Mouse (Mus musculus): ENCODE results near the gene Cep350. TPM values are rescaled to one million over a fixed set of nuclear protein-coding genes. Genes with fewer than 3 reads are reported as not detected.

Gene Cep350
- total RNA-seq (2021): 10 to 100 TPM; 28.7 to 40.0 TPM
- long read RNA-seq, experiment 1, partial matches to known transcripts: 1 of 4 reads
- long read RNA-seq, experiment 1, other reads (novel, unspliced or antisense): 2 of 4 reads
- long read RNA-seq, experiment 2, partial matches to known transcripts: 1 of 2 reads
- long read RNA-seq, experiment 2, other reads (novel, unspliced or antisense): 0 of 2 reads

- DNase-seq: peak; percentile 96
Measured at GRCm38 (mm10) chr1:155973068-155973718, at the start of gene Cep350. Cep350 (minus strand) TSS chr1:155973255.

DNA sequence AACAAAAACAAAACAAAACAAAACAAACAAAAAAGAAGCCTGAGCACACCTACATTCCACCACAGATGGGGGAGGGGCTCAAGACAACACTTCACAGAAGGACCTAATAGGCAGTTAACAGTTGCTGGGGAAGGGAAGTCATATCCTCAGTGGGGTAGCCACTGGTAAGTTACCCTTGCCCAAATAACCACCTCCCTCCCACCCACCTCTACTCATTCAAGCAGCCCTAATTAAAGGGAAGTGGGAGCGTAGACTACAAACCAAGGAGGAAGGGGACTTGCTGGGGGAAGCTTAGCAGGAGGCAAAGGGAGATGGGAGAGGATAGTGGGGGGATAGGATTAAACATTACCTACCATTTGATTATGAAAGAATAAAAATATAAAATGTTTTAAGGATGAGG is 47.3 kb upstream of the Cep350 start:
- DNase-seq: no peak

DNA sequence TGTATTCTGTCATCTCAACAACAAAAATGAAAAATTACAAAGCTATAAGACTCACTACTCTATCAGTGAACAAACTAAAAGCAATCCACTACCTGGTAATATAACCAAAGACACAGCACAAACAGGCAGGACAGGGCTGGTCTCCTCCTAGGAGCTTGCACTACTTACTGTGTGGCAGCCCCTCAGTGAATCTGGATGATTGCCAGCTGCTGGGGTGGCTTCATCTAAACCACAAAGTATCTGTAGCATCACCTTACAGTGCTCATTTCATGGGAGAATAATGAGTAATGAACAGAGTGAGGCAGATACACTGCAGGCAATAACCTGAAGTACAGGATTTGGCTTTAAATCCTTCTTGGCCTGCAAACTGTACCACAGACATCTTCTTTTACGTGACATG is 46.7 kb upstream of the Cep350 start:
- DNase-seq: no peak

DNA sequence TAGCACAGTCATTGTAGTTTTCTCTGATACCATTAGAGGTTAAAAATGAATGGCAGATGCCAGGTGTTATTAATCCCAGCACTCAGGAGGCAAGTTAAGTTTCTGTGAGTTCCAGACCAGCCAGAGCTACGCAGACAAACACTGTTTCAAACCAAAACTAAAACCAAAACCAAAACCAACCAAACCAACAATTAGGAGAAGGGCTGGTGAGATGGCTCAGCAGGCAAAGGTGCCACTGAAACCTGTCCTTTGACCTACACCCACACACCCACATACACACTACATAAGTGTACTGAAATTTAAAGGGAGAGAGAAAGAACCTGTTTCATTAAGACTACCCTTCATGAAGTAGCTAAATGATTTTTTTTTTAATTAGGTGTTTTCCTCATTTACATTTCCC is 35.9 kb upstream of the Cep350 start:
- DNase-seq: no peak

DNA sequence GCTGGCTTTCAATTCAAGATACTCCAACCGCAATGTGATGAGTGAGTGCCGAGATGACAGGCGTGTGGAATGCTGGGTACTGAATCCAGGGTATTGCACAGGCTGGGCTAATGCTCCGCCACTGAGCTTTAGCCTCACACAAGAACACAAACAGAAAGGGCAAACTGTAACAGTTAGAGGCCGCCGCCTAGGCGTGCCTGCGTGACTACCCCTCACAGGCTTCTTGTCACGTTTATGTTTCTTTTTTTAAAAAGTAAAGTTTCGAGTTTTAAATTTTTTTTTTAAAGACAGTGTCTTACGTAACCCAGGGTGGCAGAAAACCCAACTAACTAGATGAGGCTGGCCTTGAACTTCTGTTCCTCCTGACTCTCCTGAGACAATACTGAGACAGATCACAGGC is 32.9 kb upstream of the Cep350 start:
- DNase-seq: no peak

DNA sequence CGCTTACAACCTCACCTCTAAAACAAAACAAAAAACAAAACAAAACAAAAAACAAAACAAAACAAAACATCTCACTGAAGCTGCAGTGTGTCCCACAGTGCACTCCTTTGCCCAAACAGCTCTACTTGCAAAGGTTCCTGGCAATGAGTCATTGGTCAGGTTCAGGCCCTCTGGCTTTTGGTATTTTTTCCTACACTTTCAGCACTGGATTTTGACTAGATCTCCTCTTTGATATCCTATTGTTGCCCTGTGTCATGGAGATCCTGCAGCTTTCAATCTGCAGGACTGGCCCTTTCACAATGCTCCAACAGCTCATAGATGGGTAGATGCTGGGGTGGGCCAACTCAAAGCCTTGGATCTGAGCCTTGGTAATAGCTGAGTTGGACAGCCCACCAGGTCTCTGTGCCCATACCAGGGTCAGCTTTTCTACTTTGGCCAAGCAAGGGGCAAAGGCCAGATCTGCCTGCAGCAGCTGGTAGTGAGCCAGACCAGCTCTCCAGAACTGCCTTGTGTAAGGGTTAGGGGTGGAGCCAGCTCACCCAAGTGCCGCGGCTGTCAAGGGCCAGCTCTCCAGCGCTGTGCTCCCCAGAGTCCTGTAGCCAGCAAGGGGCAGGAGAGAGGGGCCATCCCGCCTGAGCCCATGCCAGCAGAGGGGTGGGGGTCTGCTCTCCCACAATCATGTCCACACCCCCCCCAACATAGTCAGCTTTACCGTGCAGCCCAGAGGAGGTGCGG is 30.3 kb upstream of the Cep350 start:
- DNase-seq: peak; percentile 71

GRCm38 (mm10) chr1:156002366-156002765 is 29.3 kb upstream of the Cep350 start:
- DNase-seq: no peak

DNA sequence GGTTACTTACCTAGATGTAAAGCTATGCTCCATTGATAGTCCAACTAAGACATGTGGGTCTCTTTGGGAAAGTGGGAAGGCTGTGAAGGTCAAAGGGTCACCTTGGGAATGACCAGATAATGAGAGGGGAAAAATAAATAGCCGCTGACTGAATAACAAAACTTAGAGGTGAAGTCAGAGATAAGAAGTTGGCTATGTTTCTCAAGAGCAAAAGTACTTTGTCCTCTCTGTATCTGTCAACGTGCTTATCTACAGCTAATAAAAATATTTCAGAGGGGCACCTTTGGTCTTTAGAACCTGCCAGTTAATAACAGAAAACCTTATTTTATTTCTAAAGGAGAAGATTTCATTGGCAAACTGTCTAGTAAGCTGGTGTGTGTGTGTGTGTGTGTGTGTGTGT is 22.6 kb upstream of the Cep350 start:
- no peak for DNase-seq

- no peak for DNase-seq
Measured at GRCm38 (mm10) chr1:155994524-155994923, 21.5 kb upstream of the Cep350 start.

- DNase-seq: no peak
Measured at GRCm38 (mm10) chr1:155990391-155990790, 17.3 kb upstream of the Cep350 start.

- DNase-seq: peak; percentile 27
Measured at GRCm38 (mm10) chr1:155989387-155989786, 16.3 kb upstream of the Cep350 start.

DNA sequence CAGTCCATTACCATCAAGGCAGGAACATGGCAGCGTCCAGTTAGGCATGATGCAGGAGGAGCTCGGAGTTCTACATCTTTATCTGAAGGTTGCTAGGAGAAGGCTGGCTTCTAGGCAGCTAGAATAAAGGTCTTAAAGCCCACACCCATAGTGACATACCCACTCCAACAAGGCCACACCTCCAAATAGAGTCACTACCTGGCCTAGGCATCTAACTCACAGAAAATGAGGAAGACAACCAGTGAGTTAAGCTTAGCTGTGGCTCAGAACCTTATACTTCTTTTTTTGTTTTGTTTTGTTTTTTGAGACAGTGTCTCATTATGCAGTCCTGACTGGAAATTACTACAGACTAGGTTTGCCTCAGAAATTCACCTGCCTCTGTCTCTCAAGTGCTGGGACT is 14.6 kb upstream of the Cep350 start:
- DNase-seq: no peak

DNA sequence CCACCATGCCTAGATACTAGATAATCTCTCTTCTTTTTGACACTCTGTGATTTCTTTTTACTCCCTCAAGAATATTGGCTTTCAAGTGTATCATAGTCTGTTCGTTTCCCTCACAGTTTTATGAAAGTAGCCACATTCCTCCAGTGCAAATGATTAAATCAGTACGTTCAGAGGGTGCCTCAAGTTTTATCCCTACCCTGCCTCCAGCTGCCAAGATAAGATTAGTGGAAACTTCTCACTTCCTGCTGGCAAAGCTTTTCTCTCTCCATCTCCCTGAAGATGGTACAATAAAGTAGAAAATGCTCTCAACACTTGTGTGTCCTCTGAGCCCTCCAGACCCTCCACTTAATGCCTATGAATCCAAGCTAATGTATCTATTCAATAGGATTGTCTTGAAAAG is 1.9 kb upstream of the Cep350 start:
- no peak for DNase-seq

- DNase-seq: peak; percentile 6
Measured at GRCm38 (mm10) chr1:155973719-155974379, 794 bp upstream of the Cep350 start.

GRCm38 (mm10) chr1:155972146-155973067 is 648 bp downstream of the Cep350 start:
- peak; percentile 56 for DNase-seq

- no peak for DNase-seq
Measured at GRCm38 (mm10) chr1:155949170-155949569, 23.9 kb downstream of the Cep350 start.

DNA sequence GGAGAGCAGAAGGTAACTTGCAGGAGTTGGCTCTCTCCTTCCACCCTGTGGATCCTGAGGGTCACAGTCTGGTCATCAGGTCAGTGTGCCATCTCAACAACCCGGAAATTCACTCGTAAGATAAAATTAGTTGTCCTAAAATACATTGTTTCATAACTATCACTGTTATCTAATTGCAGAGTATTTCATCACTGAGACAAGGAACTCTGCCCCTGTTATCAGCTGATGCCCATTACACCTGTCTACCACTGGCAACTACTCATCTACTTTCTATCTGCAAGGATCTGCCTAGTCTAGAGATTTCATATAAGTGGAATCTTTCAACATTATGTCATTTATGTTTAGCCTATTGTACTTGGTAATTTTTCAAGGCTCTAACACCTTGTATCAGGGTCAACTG is 28.7 kb downstream of the Cep350 start:
- no peak for DNase-seq

DNA sequence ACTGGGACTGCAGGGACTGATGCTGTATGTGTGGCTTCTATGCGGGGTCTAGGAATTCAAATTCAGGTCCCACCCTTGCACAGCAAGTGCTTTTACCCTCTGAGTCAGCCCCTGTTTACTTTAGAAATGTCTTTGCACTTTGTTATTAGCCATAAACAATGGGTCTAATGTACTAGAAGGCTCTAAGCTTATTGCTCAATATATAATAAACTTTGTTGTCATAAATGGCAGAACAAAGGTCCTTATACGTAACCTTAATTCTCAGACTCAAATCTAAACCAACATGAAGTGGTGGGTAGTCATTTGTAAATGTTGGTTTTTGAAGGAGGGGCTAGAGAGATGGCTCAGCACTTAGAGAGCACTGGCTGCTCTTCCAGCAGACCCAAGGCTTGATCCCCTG is 35.6 kb downstream of the Cep350 start:
- no peak for DNase-seq

GRCm38 (mm10) chr1:155934702-155935101 is 38.4 kb downstream of the Cep350 start:
- DNase-seq: no peak

- no peak for DNase-seq
Measured at GRCm38 (mm10) chr1:155903561-155903960, 69.5 kb downstream of the Cep350 start.

DNA sequence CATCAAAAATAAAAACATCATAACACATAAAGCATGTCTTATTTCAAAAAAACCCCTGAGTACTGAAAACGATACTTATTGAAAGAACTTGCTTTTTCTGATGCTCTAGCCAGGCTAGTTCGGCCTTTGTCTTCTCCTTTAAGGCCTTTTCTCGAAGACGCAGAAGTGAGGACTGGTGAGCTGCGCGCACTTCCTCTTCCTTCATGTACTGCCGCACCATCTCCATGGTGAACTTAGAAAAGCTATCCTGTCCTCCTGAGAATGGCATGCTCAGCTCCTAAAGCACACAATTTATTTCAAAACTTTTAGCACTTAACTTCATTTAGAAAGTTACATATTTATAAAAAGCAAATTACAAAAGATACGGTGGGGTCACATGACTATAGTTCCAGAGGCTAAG is 71.7 kb downstream of the Cep350 start:
- no peak for DNase-seq

DNA sequence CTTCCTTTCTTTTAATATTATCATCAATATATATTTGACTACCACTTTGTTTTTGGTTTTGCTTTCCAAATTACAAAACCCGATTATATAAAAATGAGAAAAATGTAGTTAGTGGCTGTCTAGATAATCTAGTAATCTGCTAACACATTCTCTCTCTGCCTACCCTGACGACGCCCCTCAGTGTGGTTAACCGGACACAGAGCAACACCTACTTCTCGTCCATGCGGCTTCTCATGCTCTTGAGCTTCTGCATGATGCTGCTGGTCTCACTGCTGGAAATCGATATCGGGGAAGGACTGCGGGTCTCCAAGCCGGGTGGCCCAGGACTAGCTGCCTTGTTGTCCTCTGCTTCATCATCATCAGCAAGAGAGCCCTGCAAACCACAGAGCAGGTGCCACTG is 78.7 kb downstream of the Cep350 start:
- DNase-seq: no peak
